Mouse (Mus musculus) adrenal gland, adult 8-10 months (tissue): ENCODE results near the gene 1700061G19Rik. TPM values are rescaled to one million over a fixed set of nuclear protein-coding genes. Genes with fewer than 3 reads are reported as not detected.

Experiments used
- DNase-seq: peaks from one replicate; pipeline ENCODE4 v3.0.0; 2022
- total RNA-seq, 4 experiments: library from RNA; stranded (reverse); gene quantifications; 2 replicates each; pipeline ENCODE4 v1.2.4; 2022

The 1700061G19Rik gene
- 1 to 10 TPM in 3 of 4 experiments, under 1 TPM in 1; 0.34 to 1.7 (median 1.3) TPM for total RNA-seq

DNA sequence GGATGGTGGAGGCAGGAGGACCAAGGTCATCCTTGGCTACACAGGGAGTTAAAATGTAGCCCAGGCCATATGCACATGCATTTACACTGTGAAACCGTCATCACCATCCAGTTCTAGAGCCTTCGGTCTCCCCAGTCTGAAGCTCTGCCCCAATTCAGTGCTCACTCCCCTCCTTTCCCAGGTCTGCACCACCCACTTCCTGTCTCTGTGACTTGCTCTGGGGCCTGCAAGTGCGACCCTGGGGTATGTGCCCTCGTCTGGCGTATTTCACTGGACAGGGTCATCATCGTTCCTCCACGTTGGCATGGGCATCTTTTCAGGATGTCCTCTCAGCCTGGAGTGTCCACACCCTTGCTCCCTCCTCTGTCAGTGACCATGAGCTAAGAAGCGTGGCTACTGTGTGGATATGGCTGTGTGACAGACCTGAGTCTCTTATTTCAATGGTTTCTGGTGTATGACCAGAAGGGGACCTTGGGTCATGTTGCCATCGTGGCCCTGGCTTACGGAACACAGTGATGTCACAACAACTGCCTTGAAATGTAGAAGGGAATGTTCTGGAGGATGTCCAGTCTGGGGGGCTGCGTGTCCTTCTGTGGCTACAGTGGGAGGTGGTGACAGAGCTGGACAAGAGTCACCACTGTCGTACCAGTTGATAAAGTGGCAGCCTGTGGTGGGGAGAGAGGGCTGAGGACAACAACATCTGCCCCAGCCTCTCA is at the start of gene 1700061G19Rik:
Gene 1700061G19Rik (plus strand): TSS at position 542 of the 716 bp plus-strand sequence.
- peak; percentile 58 for DNase-seq

DNA sequence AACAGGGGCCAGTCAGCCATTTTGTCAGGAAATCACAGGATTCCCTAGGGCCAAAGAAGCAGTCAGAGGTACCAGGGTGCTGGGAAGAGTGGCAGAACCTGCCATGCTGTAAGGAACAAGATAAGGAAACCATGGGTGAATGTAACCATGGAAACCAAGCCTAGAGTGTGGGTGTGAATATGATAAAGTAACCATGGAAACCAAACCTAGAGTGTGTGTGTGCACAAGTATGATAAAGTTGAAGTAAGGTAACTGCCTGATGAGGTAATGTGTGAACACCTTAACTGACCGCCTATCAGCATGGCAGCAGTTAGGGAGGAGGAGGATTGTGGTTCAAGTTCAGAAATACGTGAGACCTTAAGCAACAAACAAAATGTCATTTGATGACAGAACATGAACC is 48.6 kb upstream of the 1700061G19Rik start:
- DNase-seq = no peak

DNA sequence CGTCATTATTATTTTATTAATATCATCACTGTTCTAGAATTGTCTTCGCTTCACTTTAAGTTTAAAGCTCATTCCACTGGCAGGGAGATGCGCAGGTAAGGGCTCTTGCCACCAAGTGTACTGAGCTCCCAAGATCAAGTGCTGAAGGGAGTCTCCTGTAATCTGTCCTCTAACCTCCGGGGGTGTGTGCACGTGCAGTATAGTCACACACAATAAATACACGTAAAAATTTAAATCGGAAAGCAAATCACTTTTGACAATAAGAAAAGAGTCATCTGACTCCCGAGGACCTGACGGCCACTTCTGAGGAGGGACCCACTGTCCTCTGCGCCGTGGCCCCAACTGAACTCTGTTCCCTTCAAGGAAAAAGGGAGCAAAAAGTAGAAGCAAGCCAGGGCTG is 46.1 kb upstream of the 1700061G19Rik start:
- DNase-seq = no peak

DNA sequence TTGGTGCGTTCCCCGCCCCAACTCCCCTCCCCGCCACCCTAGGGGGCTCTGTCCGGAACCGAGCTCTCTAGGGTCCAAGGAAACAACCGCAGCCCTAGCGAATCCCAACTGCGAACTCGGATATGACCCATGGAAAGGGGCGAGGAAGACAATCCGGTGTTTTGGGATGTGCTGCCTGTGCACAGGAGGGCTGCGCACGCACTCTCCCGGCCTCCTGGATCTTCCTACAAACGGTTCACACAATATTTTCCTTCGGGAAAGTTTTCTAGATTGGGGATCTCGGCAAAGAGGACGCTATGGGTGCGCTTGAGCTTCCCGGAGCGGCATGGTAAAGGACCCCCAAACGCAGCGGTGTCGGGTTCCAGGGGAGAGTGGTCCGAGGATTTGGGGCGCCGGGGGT is 45.5 kb upstream of the 1700061G19Rik start:
- DNase-seq = no peak

DNA sequence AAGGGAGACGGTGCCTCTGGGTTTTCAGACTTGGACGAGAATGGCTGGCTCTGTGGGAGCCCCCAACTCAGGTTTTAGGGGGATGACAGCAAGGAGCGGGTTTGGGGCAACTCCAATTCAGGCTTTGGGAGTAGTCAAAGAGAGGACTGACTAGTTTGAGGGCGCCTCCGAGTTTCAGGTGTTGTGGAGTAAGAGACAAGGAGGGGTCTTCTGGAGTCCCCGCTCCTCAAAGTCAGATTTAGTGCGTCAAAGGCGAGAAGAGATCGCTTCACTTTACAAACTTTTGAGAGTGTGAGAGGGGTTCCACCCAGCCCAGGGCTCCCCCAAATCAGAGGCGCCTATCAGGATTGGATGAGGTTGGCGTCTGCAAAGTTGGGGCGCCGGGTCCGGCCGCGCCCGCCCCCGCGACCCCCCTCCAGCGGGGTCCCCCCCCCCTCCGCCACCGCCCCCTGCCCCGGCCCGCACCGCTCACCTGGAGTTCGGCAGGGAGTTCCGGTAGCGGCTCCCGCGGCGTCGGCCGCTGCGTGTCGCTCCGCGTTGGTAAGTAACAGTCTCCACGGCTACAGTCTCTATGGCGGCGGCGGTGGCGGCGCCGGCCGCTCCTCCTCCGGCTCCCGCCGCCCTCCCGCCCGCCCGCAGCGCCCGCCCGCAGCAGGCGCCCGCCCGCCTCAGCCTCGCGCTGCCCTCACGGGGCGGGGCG is 44.7 kb upstream of the 1700061G19Rik start, which contains the start of gene Rfx2:
Gene Rfx2 (minus strand): TSS at position 603 of the 700 bp plus-strand sequence.
- DNase-seq = no peak

DNA sequence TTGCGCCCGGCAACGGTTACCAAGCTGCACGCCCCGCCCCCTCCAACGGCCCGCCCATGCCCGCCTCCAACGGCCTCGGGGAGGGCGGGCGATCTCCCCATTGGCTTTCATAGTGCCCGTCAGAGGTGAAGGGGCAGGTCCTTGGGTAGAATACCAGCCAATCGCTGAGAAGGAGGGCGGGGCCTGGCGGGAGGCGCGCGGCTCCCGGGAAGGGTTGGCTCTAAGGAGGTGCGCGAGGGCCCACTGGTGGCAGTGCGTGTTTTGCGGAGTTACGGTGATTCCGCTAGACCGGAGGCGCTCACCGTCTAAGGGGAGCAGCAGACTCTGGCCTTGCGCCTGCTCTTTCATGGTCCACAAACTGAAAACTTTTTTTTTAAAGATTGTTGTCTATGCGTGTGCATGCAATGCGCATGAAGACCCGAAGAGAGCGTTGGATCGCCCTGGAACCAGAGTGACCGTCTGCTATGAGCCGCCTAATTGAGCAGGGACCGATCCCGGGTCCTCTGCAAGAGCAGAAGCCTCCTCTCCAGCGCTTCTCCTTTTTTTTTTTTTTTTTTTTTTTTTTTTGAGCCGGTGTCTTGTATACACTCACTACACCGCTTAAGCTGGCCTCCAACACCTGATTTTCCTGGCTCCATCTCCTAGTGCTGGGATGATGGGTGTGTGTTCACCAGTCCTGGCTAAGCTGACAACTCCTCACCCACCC is 44.0 kb upstream of the 1700061G19Rik start:
- peak; percentile 97 for DNase-seq

DNA sequence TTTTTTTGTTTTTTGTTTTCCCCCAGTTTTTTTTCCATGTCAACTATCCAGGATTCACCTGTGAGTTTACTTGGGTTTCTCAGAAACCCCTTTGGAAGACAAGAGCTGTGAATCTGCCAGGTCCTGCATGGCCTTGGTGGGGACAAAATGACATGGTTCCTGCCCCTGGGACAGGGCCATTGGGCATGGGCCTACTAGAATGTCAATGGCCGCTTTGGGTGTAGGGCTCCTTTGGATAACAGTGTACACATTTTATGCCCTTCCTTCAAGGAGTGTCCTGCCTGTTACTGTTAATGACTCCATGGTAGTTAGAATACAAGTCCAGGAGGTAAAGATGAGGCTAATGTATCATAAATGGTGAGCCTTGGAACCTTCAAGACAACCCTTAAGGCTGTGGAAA is 42.4 kb upstream of the 1700061G19Rik start:
- DNase-seq = no peak

DNA sequence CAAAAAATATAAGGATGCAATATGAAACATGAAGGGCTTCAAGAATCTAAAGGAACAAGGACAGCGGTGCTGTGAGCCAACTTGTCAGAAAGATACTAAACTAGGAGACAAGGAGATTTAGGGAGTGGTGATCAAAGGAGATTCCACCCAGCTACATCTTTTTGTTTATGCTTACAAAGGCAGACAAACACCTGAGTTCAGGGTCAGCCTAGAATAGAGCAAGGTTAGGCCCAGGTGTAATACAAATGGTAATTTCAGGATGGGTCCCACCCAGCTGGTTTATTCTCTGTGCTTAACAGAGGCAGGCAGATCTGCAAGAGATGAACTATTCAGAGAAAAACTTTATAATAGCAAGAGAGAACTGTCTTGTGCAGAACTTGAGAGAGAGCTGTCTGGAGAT is 41.9 kb upstream of the 1700061G19Rik start:
- no peak for DNase-seq

DNA sequence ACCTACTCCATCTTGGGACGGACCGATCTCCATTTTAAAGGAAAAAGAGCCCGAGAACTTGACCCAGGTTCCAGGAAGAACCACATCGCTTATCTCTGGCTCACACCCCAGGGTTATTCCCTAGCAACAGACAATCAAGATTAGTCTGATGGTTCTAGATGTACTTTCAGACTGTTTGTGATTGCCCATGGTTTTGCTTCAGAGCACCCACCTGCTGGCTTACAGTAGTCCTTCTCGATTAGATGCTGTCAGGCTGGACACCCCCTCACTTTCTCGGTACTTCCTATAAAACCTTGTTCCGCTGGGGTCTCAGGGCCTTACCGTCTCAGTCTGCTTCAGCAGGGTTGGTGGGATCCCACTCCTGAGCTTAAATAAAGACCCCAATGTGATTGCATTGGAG is 38.9 kb upstream of the 1700061G19Rik start:
- no peak for DNase-seq

DNA sequence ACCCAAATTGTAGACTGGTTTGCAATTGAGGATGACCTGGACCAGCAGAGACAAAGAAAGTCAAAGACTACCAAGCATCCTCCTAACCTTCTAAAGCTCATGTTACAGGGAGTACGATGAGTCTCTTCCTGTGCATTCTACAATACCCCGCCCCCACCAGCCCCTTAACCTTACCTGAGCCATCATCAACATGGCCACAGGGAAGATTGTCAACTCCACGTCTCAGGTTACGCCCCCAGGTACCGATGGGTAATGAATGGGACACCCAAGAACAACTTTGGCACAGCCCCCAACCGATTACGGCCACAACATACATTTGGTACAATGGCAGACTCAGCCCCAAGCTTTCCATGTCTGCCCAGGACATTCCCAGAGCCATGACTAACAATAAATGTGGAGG is 34.8 kb upstream of the 1700061G19Rik start:
- no peak for DNase-seq

DNA sequence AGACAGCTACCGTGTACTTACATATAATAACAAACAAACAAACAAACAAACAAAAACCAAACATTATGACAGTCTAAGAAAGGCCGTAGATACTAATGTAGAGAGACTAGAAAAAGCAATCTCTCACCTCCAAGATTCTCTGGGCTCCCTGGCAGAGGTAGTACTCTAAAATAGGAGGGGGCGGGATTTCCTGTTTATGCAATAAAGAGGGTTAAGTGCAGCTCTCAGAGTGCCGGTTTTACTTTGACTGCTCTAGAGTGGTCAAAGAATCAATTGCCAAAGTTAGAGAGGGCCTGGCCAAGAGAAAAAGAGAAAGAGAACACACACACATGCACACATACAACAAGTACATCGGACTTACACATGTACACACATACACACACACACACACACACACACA is 33.1 kb upstream of the 1700061G19Rik start:
- DNase-seq = no peak

DNA sequence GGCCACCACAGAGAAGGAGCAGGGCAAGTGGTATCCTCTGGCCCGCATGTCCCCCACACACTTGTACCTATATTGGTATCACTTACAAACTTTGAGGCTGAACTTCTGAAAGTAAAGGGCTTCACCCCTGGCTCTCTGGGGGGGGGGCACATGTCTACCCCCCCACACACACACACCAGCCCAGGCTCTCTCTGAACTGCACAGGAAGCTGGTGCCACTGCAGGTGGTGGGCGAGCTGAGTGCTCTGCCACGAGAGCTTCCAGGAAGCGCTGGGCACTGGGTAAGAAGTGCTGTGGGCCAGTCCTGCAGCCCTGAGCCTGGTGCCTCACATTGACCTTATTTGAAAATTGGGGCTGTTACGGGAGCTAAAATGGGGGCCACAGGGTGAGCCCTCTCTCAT is 31.6 kb upstream of the 1700061G19Rik start:
- no peak for DNase-seq

DNA sequence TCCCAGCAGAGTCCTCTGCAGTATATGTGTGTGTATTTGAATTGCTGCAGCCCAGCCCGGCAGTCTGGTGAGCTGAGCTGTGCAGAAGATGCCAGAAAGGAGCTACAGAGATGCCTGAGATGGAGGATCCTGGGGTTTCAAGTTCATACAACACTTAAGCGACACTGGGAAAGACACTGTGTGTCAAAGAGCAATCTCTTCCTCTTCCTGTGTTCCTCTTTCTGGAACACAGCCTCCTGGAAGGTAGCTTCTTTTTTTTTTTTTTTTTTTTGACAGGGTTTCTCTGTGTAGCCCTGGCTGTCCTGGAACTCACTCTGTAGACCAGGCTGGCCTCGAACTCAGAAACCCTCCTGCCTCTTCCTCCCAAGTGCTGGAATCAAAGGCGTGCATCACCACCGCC is 26.5 kb upstream of the 1700061G19Rik start:
- no peak for DNase-seq

DNA sequence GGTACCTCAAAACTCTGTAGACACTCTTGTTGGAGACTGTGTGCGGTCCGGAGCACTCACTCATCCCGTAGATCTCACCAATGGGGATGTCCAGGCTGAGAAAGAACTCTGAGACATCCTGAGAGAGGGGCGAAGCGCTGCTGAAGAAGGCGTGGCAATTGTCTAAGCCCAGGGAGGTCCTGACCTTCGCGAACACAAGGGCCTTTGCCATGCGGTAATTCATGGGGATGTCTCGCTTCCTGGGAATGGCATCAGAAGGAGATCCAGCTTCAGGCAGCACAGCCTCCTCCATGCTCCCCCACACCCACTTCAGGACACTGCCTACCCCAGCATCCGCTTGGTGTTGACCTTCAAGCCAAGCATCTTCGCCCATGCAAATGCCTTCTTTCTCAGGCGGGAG is 25.6 kb upstream of the 1700061G19Rik start:
- DNase-seq = no peak

DNA sequence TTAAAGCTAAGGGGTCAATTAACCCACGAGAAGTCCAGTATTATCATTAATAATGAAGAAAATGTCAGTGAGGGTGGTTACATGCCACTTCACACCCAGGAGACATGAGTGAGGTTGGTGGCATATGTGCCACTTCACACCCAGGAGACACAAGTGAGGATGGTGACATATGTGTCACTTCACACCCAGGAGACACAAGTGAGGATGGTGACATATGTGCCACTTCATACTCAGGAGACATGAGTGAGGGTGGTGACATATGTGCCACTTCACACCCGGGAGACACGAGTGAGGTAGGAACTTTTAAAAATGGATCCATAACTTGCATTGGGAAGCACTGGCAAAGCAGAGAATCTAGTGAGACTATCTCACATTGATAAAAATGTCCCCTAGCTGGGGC is 24.1 kb upstream of the 1700061G19Rik start:
- no peak for DNase-seq

DNA sequence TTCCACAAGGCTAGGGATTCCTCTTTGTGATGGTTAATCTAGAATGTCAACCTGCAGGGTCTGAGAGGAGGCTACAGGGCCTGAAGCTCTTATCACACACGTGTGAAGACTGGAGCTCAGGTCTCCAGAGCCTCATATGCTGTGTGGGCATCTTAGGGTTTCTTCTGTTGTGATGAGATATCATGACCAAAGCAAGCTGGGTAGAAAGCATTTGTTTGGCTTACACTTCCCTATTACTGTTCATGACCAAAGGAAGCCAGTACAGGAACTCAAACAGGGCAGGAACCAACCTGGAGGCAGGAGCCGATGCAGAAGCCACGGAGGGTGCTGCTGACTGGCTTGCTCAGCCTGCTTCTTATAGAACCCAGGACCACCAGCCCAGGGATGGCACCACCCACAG is 19.9 kb upstream of the 1700061G19Rik start:
- no peak for DNase-seq

DNA sequence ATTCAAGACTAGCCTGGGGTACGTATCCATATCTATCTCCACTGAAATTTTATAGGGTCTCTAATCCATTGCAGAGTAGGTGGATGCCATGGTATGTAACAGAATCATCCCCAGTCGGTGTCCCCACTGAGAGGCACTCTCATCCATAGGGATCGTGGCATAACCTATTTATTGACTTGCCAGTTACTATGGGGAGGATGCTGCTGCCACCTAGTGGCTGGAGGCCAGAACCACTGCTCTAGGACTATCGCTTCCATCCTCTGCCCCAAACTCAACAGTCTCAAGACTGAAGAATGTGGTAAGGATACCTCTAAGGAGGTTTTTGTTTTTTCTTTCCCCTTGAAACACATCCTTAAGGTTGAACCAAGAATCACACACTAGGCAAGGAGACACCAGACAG is 17.1 kb upstream of the 1700061G19Rik start:
- DNase-seq = peak; percentile 46

DNA sequence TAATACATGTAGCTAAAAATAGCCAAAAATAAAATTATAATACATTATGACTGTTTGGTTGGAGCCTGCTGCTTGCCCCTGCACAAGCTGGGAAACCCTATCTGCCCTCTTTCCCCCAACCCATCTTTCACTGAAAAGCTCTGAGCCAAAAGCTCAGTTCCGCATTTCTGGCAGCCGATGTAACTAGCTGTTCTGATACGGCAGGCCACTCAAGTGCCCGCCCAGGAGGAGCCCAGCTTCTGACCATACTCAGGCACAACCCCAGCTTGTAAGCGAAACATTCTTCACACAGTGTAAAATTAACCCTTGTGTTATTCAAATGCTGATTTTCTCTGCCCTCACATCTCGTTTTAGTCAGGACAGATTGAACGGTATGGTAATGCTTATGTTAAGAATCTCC is 16.4 kb upstream of the 1700061G19Rik start:
- DNase-seq = no peak

DNA sequence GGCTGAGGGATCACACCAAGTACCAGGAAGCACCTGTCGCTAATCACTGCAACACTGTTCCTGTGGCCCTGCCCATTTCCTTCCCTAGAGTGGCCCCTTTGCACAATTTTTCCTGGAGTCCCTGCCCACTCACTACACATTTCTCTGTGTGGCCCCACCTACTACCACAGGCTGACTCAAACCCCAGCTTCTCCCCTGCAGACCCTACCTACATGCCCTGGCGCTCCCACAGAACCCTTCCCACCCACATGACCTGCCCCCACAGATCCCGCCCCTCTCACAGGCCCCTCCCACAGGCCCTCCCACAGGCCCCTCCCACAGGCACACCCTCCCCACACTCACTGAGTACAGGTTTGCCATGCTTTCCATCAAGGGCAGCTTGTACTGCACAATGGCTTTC is 14.1 kb upstream of the 1700061G19Rik start:
- no peak for DNase-seq

DNA sequence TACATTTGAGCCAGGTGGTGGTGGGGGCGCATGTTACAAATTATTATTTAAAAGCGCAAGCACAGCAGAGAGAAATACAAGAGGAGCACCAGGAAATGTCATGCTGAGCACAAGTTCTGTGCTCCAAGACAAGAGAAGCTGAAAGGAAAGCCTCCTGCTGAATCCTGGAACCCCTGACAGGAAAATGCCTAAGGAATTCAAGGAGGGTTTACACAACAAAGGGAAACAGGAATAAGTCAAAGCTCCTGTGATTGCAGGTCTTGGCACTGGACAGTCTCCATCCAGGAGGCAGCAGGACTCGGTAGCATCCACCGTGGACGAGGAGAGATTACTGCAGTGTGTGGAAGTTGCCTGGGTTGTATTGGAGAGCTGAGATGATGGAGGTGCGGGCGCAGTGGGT is 9.2 kb upstream of the 1700061G19Rik start:
- no peak for DNase-seq

DNA sequence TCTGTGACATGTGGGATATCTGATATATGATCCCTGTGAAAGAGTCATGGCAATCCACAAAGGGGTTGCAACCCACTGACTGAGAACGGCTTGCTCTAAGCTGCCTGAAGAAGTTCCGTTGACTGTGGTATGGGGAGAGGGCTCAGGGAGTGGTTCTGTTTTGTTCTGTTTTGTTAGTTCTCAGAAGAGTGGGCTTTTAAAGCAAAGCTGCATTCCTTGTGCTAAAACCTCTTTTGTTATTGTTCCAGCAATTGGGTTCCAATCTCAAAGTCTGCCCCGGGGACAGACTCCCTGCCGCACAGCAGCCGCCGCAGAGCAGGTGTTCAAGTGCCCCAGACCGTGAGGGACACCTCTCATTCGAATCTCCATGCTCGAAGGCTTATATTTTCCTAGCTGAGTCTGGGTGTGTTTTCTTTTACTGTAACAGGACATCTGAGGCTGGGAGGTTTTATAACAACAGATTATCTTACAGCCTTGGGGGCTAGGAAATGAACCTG is 5.7 kb upstream of the 1700061G19Rik start:
- DNase-seq = no peak

DNA sequence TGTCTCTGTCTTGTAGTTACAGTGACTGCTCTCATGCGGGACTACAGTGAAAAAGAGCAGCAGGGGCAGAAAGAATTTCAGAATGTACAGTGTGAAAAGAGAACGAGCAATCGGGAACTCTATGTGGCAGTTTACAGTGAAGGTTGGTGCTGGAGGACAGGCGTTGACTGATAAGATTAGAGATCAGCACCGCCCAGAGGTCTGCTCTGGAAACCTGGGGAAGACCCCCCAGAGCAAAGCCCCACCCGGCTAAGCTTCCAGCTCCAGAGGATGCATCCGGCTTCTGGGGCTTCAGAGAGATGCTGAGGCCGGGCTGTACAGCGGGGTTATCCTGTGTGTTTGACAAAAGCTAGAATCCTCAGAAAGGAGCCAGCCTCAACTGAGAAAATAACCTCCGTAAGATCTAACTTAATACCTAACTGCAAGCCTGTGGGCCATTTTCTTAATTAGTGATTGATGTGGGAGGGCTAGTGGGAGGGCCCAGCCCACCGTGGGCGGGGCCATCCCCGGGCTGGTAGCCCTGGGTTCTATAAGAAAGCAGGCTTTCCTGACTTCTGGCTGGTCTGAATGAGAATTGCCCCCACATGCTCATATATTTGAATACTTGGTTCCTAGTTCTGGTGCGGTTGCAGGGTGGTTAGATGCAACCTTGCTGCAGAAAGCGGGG is 4.9 kb upstream of the 1700061G19Rik start:
- DNase-seq = no peak

DNA sequence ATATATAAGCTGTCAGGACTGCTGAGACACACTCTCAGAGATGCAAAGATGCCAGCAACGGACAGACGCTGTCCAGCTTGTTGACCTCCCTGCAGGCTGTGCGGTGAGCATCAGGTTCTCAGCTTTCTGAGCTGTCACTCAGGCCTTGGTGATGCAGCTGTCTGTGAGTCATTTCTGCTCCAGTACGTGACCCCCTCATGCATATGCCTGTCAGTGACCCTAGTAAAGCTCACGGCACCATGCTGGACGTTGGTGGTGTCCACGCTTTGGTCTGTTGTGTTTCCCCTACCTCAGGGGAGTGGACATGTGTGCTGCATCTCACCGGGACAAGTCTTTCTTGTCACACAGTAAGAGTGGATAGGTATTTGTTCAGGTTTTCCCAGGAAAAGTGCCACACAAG is 3.5 kb upstream of the 1700061G19Rik start:
- DNase-seq = no peak
